Mouse (Mus musculus): ENCODE measurements at regions not wholly inside any gene's neighbourhood (a gene's known extent, or its start where the extent isn't known, plus 50 kb on each side); places are given as distances from the start of the nearest gene placed in this dataset.

GRCm38 (mm10) chr10:91267886-91268285 lies 86.8 kb upstream of the Tmpo start:
- no peak for ATAC-seq (ENCODE audit: insufficient number of reproducible peaks, insufficient read depth, low FRiP score, low read depth)
- H3K27ac ChIP-seq (replicated peaks in 1 of 2; ENCODE audit: control insufficient read depth in 1 of 2, insufficient read depth in 1 of 2, low read depth in 2 of 2, low read length in 2 of 2) = no peak overlapping the region
- H3K4me1 ChIP-seq (ENCODE audit: control insufficient read depth in 2 of 2, insufficient read depth in 2 of 2, low read length in 2 of 2) = peaks cover 2 to 9% of the 10 kb centered on the region in 2 experiments; a peak in 3 of 4 replicates
- no peaks in the 10 kb centered on the region for H3K36me3 ChIP-seq (ENCODE audit: control insufficient read depth, insufficient read depth, low read length)
- no peak overlapping the region for H3K4me3 ChIP-seq (ENCODE audit: control insufficient read depth in 1 of 2, insufficient read depth in 1 of 2, low read depth in 1 of 2, low read length in 2 of 2)
- H3K9me3 ChIP-seq (ENCODE audit: control insufficient read depth, low read length) = no peaks in the 10 kb centered on the region
- no peaks in the 10 kb centered on the region for H3K27me3 ChIP-seq (ENCODE audit: control insufficient read depth, insufficient read depth, low read length)
- H3K9ac ChIP-seq (ENCODE audit: low read length) = no peak overlapping the region
- WGBS = 77% methylated on average over 6 of the region's 6 CpGs
- H3K4me2 ChIP-seq (ENCODE audit: low read length) = no peak overlapping the region

DNA sequence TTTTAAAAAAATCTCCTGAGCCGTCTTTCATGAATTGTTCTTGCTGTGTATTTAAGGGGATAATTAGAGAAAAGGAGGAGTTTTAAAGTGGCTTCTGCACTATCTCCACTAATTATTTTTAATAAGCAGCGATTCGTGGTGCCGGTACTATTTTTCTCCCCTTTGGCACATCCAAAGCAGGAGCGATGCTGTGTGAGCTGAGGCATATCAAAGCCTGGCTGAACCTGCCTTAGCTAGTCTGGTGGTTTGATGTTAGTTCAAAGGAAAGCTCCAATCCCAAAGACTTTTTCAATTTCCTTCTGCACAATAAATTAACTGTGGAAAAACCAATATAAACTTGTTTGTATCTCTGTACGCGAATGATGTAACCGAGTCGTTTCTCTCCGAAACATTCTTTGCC lies 79.3 kb upstream of the Tmpo start:
- Histone ChIP-seq H3K9me3 (ENCODE audit: control insufficient read depth, low read length) (no peaks in the 10 kb centered on the region), H3K9ac (ENCODE audit: low read length) (no peak overlapping the region), H3K4me2 (ENCODE audit: low read length) (no peak overlapping the region), H3K36me3 (ENCODE audit: control insufficient read depth, insufficient read depth, low read length) (no peaks in the 10 kb centered on the region), H3K4me1 (ENCODE audit: control insufficient read depth in 2 of 2, insufficient read depth in 2 of 2, low read length in 2 of 2) (no peaks in the 10 kb centered on the region), H3K4me3 (ENCODE audit: control insufficient read depth in 1 of 2, insufficient read depth in 1 of 2, low read depth in 1 of 2, low read length in 2 of 2) (no peak overlapping the region), H3K27me3 (ENCODE audit: control insufficient read depth, insufficient read depth, low read length) (no peaks in the 10 kb centered on the region), H3K27ac (replicated peaks in 1 of 2; ENCODE audit: control insufficient read depth in 1 of 2, insufficient read depth in 1 of 2, low read depth in 2 of 2, low read length in 2 of 2) (no peak overlapping the region)
- WGBS = 95% methylated on average over 10 of the region's 10 CpGs
- ATAC-seq (ENCODE audit: insufficient number of reproducible peaks, insufficient read depth, low FRiP score, low read depth) = no peak

DNA sequence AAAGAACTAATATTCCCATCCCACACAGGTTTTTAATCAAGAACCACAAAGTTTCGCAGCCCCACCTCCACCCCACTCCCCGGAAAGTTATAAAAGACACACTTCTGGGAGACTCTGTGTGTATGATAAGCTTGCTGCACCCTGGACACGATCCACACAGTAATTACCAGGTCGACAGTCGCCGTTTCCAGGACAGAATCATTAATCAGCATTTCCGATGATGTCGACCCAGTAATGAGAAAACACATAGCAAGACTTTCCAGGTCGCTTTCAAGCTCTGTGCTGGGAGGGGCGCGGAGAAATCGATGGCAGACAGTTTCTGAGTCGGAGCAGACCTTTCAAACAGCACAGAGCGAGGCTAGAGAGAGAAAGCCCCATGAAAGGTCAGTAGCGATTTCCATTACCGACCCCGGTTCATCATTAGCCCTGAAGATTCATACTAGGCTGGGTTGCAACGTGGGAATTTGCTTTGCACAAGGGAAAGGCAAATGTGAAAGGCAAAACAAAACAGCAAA lies 68.6 kb upstream of the Tmpo start:
- Histone ChIP-seq H3K27ac (replicated peaks in 1 of 2; ENCODE audit: control insufficient read depth in 1 of 2, insufficient read depth in 1 of 2, low read depth in 2 of 2, low read length in 2 of 2) (no peak overlapping the region), H3K36me3 (ENCODE audit: control insufficient read depth, insufficient read depth, low read length) (no peaks in the 10 kb centered on the region), H3K4me1 (ENCODE audit: control insufficient read depth in 2 of 2, insufficient read depth in 2 of 2, low read length in 2 of 2) (peaks cover 0 to 4% of the 10 kb centered on the region in 2 experiments; a peak in 1 of 4 replicates), H3K9ac (ENCODE audit: low read length) (peak overlapping the region; percentile 21; the same call in 1 of the 2 replicates), H3K4me2 (ENCODE audit: low read length) (peak overlapping the region; percentile 50), H3K27me3 (ENCODE audit: control insufficient read depth, insufficient read depth, low read length) (no peaks in the 10 kb centered on the region), H3K4me3 (ENCODE audit: control insufficient read depth in 1 of 2, insufficient read depth in 1 of 2, low read depth in 1 of 2, low read length in 2 of 2) (peak overlapping the region; percentile 24 to 29), H3K9me3 (ENCODE audit: control insufficient read depth, low read length) (no peaks in the 10 kb centered on the region)
- ATAC-seq (ENCODE audit: insufficient number of reproducible peaks, insufficient read depth, low FRiP score, low read depth) = no peak
- 54% methylated on average over 18 of the region's 18 CpGs for WGBS

DNA sequence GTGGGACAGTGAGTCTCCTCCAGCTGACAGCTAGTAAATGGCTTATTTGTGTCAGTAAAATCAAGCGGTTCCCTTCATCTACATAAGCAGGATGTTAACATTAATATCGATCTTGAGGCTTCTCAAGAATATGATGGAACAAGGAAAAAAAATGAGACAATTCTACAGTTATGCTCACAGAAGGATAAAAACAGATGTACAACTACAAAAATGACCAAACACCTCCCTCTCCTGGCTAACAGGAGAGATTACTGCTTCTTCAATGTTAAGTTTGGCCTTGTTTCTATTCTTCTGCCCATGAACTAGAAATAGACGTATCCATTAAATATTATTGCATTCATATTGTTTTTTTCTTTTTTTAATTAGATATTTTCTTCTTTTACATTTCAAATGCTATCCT lies 63.2 kb upstream of the Tmpo start:
- Histone ChIP-seq H3K4me1 (ENCODE audit: control insufficient read depth in 2 of 2, insufficient read depth in 2 of 2, low read length in 2 of 2) (peaks cover 22 to 29% of the 10 kb centered on the region in 2 experiments), H3K27me3 (ENCODE audit: control insufficient read depth, insufficient read depth, low read length) (no peaks in the 10 kb centered on the region), H3K36me3 (ENCODE audit: control insufficient read depth, insufficient read depth, low read length) (no peaks in the 10 kb centered on the region), H3K9me3 (ENCODE audit: control insufficient read depth, low read length) (no peaks in the 10 kb centered on the region), H3K9ac (ENCODE audit: low read length) (no peak overlapping the region), H3K4me3 (ENCODE audit: control insufficient read depth in 1 of 2, insufficient read depth in 1 of 2, low read depth in 1 of 2, low read length in 2 of 2) (no peak overlapping the region), H3K27ac (replicated peaks in 1 of 2; ENCODE audit: control insufficient read depth in 1 of 2, insufficient read depth in 1 of 2, low read depth in 2 of 2, low read length in 2 of 2) (no peak overlapping the region), H3K4me2 (ENCODE audit: low read length) (no peak overlapping the region)
- ATAC-seq (ENCODE audit: insufficient number of reproducible peaks, insufficient read depth, low FRiP score, low read depth) = no peak
- WGBS = 76% methylated on average over 3 of the region's 3 CpGs

GRCm38 (mm10) chr10:91242491-91243046 lies 61.5 kb upstream of the Tmpo start:
- Histone ChIP-seq H3K27me3 (ENCODE audit: control insufficient read depth, insufficient read depth, low read length) (no peaks in the 10 kb centered on the region), H3K4me2 (ENCODE audit: low read length) (no peak overlapping the region), H3K36me3 (ENCODE audit: control insufficient read depth, insufficient read depth, low read length) (no peaks in the 10 kb centered on the region), H3K4me1 (ENCODE audit: control insufficient read depth in 2 of 2, insufficient read depth in 2 of 2, low read length in 2 of 2) (peaks cover 26 to 35% of the 10 kb centered on the region in 2 experiments), H3K27ac (replicated peaks in 1 of 2; ENCODE audit: control insufficient read depth in 1 of 2, insufficient read depth in 1 of 2, low read depth in 2 of 2, low read length in 2 of 2) (peak overlapping the region in 1 of 2 experiments; percentile 92; a peak in 2 of 4 replicates), H3K4me3 (ENCODE audit: control insufficient read depth in 1 of 2, insufficient read depth in 1 of 2, low read depth in 1 of 2, low read length in 2 of 2) (no peak overlapping the region), H3K9me3 (ENCODE audit: control insufficient read depth, low read length) (no peaks in the 10 kb centered on the region), H3K9ac (ENCODE audit: low read length) (no peak overlapping the region; the same call in 1 of the 2 replicates)
- WGBS = 83% methylated on average over 5 of the region's 5 CpGs
- ATAC-seq (ENCODE audit: insufficient number of reproducible peaks, insufficient read depth, low FRiP score, low read depth) = no peak

- ATAC-seq (ENCODE audit: insufficient number of reproducible peaks, insufficient read depth, low FRiP score, low read depth) = no peak
- H3K4me3 ChIP-seq (ENCODE audit: control insufficient read depth in 1 of 2, insufficient read depth in 1 of 2, low read depth in 1 of 2, low read length in 2 of 2) = peak overlapping the region; percentile 3 to 12; a peak in 2 of 4 replicates
- peak overlapping the region; percentile 92 to 93 for H3K27ac ChIP-seq (replicated peaks in 1 of 2; ENCODE audit: control insufficient read depth in 1 of 2, insufficient read depth in 1 of 2, low read depth in 2 of 2, low read length in 2 of 2)
- H3K27me3 ChIP-seq (ENCODE audit: control insufficient read depth, insufficient read depth, low read length) = no peaks in the 10 kb centered on the region
- 21% methylated on average over 7 of the region's 7 CpGs for WGBS
- no peaks in the 10 kb centered on the region for H3K9me3 ChIP-seq (ENCODE audit: control insufficient read depth, low read length)
- peaks cover 29 to 42% of the 10 kb centered on the region in 2 experiments for H3K4me1 ChIP-seq (ENCODE audit: control insufficient read depth in 2 of 2, insufficient read depth in 2 of 2, low read length in 2 of 2)
- H3K4me2 ChIP-seq (ENCODE audit: low read length) = peak overlapping the region; percentile 56
- H3K9ac ChIP-seq (ENCODE audit: low read length) = peak overlapping the region; percentile 14; the same call in 1 of the 2 replicates
- no peaks in the 10 kb centered on the region for H3K36me3 ChIP-seq (ENCODE audit: control insufficient read depth, insufficient read depth, low read length)
These were observed 60.5 kb upstream of the Tmpo start for GRCm38 (mm10) chr10:91241611-91242005.

GRCm38 (mm10) chr10:91240856-91241610 lies 59.9 kb upstream of the Tmpo start:
- Histone ChIP-seq H3K4me1 (ENCODE audit: control insufficient read depth in 2 of 2, insufficient read depth in 2 of 2, low read length in 2 of 2) (peaks cover 29 to 44% of the 10 kb centered on the region in 2 experiments), H3K27me3 (ENCODE audit: control insufficient read depth, insufficient read depth, low read length) (no peaks in the 10 kb centered on the region), H3K27ac (replicated peaks in 1 of 2; ENCODE audit: control insufficient read depth in 1 of 2, insufficient read depth in 1 of 2, low read depth in 2 of 2, low read length in 2 of 2) (peak overlapping the region; percentile 92 to 93), H3K4me2 (ENCODE audit: low read length) (peak overlapping the region; percentile 56), H3K4me3 (ENCODE audit: control insufficient read depth in 1 of 2, insufficient read depth in 1 of 2, low read depth in 1 of 2, low read length in 2 of 2) (peak overlapping the region; percentile 3 to 12; a peak in 2 of 4 replicates), H3K9me3 (ENCODE audit: control insufficient read depth, low read length) (no peaks in the 10 kb centered on the region), H3K36me3 (ENCODE audit: control insufficient read depth, insufficient read depth, low read length) (no peaks in the 10 kb centered on the region), H3K9ac (ENCODE audit: low read length) (peak overlapping the region; percentile 17; the same call in 1 of the 2 replicates)
- 15% methylated on average over 10 of the region's 10 CpGs for WGBS
- ATAC-seq (ENCODE audit: insufficient number of reproducible peaks, insufficient read depth, low FRiP score, low read depth) = peak; percentile 80
